Mouse (Mus musculus) testis, adult 2 months (tissue): ENCODE data around the gene Stum.

Experiments used
- CTCF ChIP-seq: fragments of 200-500 bp; IDR thresholded peaks from 2 replicates; pipeline ENCODE4 v1.5.1; 2012; ENCODE audit warnings: low read depth, mild to moderate bottlenecking, inconsistent platforms, low read length, moderate library complexity; ENCODE audit not compliant: control insufficient read depth, insufficient read depth, insufficient replicate concordance
- POLR2A ChIP-seq: fragments of 200-500 bp; IDR thresholded peaks from 2 replicates; pipeline ENCODE4 v1.6.1; 2012; ENCODE audit warnings: low read depth, mild to moderate bottlenecking, inconsistent platforms, low read length, moderate library complexity; ENCODE audit not compliant: control insufficient read depth

- TF ChIP-seq POLR2A (no peak), CTCF (no peak)
Measured at GRCm38 (mm10) chr1:180481956-180482355, 1.3 kb downstream of the Stum start.
